Mouse (Mus musculus) myocyte (in vitro differentiated cells): Measurements from ENCODE around the gene Gm45785. TPM values are rescaled to one million over a fixed set of nuclear protein-coding genes. Genes with fewer than 3 reads are reported as not detected.

Experiments
- H3K27me3 ChIP-seq: one replicate; pipeline ENCODE4 v1.6.1; 2011; ENCODE audit not compliant: control insufficient read depth, insufficient read depth, insufficient read length
- H3K36me3 ChIP-seq: one replicate; pipeline ENCODE4 v1.6.1; 2011; ENCODE audit not compliant: control insufficient read depth, insufficient read depth
- H3K4me2 ChIP-seq: one replicate; pipeline ENCODE4 v1.6.1; 2011; ENCODE audit warnings: low read depth, control low read depth
- H3K4me3 ChIP-seq: one replicate; pipeline ENCODE4 v1.5.1; 2011; ENCODE audit warnings: mild to moderate bottlenecking, control low read depth, moderate library complexity
- H3K79me2 ChIP-seq: one replicate; pipeline ENCODE4 v1.6.1; 2011; ENCODE audit not compliant: control insufficient read depth, insufficient read depth
- H3ac ChIP-seq: one replicate; pipeline ENCODE4 v1.6.1; 2011; ENCODE audit not compliant: control insufficient read depth, insufficient read length
- CEBPB ChIP-seq: IDR thresholded peaks from 2 replicates; pipeline ENCODE4 v1.6.1; 2011; ENCODE audit warnings: mild to moderate bottlenecking, moderate library complexity; ENCODE audit not compliant: poor library complexity, insufficient read depth, severe bottlenecking
- E2F4 ChIP-seq: IDR thresholded peaks from one replicate; pipeline ENCODE4 v1.6.1; 2011; ENCODE audit warnings: mild to moderate bottlenecking, control low read depth, moderate library complexity; ENCODE audit not compliant: insufficient read depth
- MAX ChIP-seq: IDR thresholded peaks from one replicate; pipeline ENCODE4 v1.6.1; 2011; ENCODE audit warnings: low read depth, mild to moderate bottlenecking, control low read depth
- MYOD1 ChIP-seq, 3 experiments: IDR thresholded peaks; one replicate each; pipeline ENCODE4 v1.6.1; 2011; ENCODE audit warnings: control low read depth in 2 of 3, low read depth in 2 of 3, mild to moderate bottlenecking in 2 of 3, moderate library complexity in 1 of 3; ENCODE audit not compliant: insufficient read length in 2 of 3, control insufficient read depth in 1 of 3
- MYOG ChIP-seq, 3 experiments: IDR thresholded peaks; one replicate each; pipeline ENCODE4 v1.6.1; 2011; ENCODE audit warnings: control low read depth in 2 of 3, low read depth in 2 of 3, mild to moderate bottlenecking in 2 of 3; ENCODE audit not compliant: insufficient read length in 2 of 3, control insufficient read depth in 1 of 3, insufficient read depth in 1 of 3
- POLR2A ChIP-seq: IDR thresholded peaks from one replicate; pipeline ENCODE4 v1.6.1; 2011; ENCODE audit warnings: low read depth, mild to moderate bottlenecking, control low read depth, moderate library complexity; ENCODE audit not compliant: insufficient read length
- POLR2AphosphoS2 ChIP-seq: IDR thresholded peaks from one replicate; pipeline ENCODE4 v1.6.1; 2011; ENCODE audit warnings: low read depth, control low read depth; ENCODE audit not compliant: insufficient read length
- REST ChIP-seq: IDR thresholded peaks from one replicate; pipeline ENCODE4 v1.6.1; 2011; ENCODE audit warnings: mild to moderate bottlenecking, control low read depth, moderate library complexity; ENCODE audit not compliant: insufficient read depth, insufficient read length
- SRF ChIP-seq: IDR thresholded peaks from one replicate; pipeline ENCODE4 v1.6.1; 2011; ENCODE audit warnings: low read depth; ENCODE audit not compliant: control insufficient read depth, insufficient read length
- TCF12 ChIP-seq: IDR thresholded peaks from one replicate; pipeline ENCODE4 v1.6.1; 2011; ENCODE audit warnings: mild to moderate bottlenecking, control low read depth; ENCODE audit not compliant: poor library complexity, insufficient read depth, severe bottlenecking
- TCF3 ChIP-seq: IDR thresholded peaks from one replicate; pipeline ENCODE4 v1.6.1; 2011; ENCODE audit warnings: low read depth, control low read depth; ENCODE audit not compliant: insufficient read length
- USF1 ChIP-seq: IDR thresholded peaks from one replicate; pipeline ENCODE4 v1.6.1; 2011; ENCODE audit warnings: low read depth, mild to moderate bottlenecking, control low read depth, moderate library complexity
- polyA plus RNA-seq: library from polyadenylated mRNA; unstranded; fragments of >200 nt; fragmentation: generic; extraction: Trizol; gene quantifications from one replicate; pipeline ENCODE4 v1.2.1, GENCODE M21; 2012; ENCODE audit warnings: missing spikeins

The Gm45785 gene
- polyA plus RNA-seq, 1 experiment = not detected

- H3K36me3 ChIP-seq = no peaks in the 10 kb centered on the region
- H3K4me2 ChIP-seq = no peak overlapping the region
- no peak overlapping the region for H3K4me3 ChIP-seq
- TF ChIP-seq MYOD1 (IDR thresholded peaks at IDR 0.05; ENCODE audit: control insufficient read depth in 1 of 3, insufficient read length in 2 of 3, low read depth in 2 of 3) = no peak
- no peak for TF ChIP-seq CEBPB
- TF ChIP-seq TCF3 = no peak
- TF ChIP-seq SRF = no peak
- no peak for TF ChIP-seq MYOG (IDR thresholded peaks at IDR 0.05; ENCODE audit: control insufficient read depth in 1 of 3, insufficient read depth in 1 of 3, insufficient read length in 2 of 3, low read depth in 2 of 3)
- no peak for TF ChIP-seq USF1
- no peak for TF ChIP-seq REST
- TF ChIP-seq E2F4 = no peak
- TF ChIP-seq MAX = no peak
- TF ChIP-seq TCF12 = no peak
- TF ChIP-seq POLR2A = no peak
- TF ChIP-seq POLR2AphosphoS2 = no peak
- H3K79me2 ChIP-seq = no peaks in the 10 kb centered on the region
- peaks cover 12% of the 10 kb centered on the region for H3K27me3 ChIP-seq
- no peak overlapping the region for H3ac ChIP-seq
Measured at GRCm38 (mm10) chr7:140846676-140847075, 9.5 kb downstream of the Gm45785 start.

- H3K4me3 ChIP-seq = no peak overlapping the region
- no peaks in the 10 kb centered on the region for H3K79me2 ChIP-seq
- no peaks in the 10 kb centered on the region for H3K36me3 ChIP-seq
- H3ac ChIP-seq = no peak overlapping the region
- peaks cover 12% of the 10 kb centered on the region for H3K27me3 ChIP-seq
- no peak overlapping the region for H3K4me2 ChIP-seq
- TF ChIP-seq TCF3 (no peak), MAX (no peak), SRF (no peak), E2F4 (no peak), CEBPB (no peak), MYOG (IDR thresholded peaks at IDR 0.05; ENCODE audit: control insufficient read depth in 1 of 3, insufficient read depth in 1 of 3, insufficient read length in 2 of 3, low read depth in 2 of 3) (no peak), TCF12 (no peak), REST (no peak), USF1 (no peak), MYOD1 (IDR thresholded peaks at IDR 0.05; ENCODE audit: control insufficient read depth in 1 of 3, insufficient read length in 2 of 3, low read depth in 2 of 3) (no peak)
Measured at GRCm38 (mm10) chr7:140845683-140846082, 10.4 kb downstream of the Gm45785 start.

GRCm38 (mm10) chr7:140844905-140845665 lies 11.0 kb downstream of the Gm45785 start, which contains the start of gene Scgb1c1:
Scgb1c1 (plus strand) TSS chr7:140845547.
- H3ac ChIP-seq = no peak within 1 kb of the TSS
- no peaks in the 10 kb centered on the region for H3K79me2 ChIP-seq
- no peaks in the 10 kb centered on the region for H3K36me3 ChIP-seq
- TF ChIP-seq POLR2A (no peak), MYOG (IDR thresholded peaks at IDR 0.05; ENCODE audit: control insufficient read depth in 1 of 3, insufficient read depth in 1 of 3, insufficient read length in 2 of 3, low read depth in 2 of 3) (peak; percentile 3 to 71 (median 25)), SRF (no peak), TCF12 (no peak), MAX (no peak), REST (no peak), MYOD1 (IDR thresholded peaks at IDR 0.05; ENCODE audit: control insufficient read depth in 1 of 3, insufficient read length in 2 of 3, low read depth in 2 of 3) (peak; percentile 11 to 82 (median 57)), E2F4 (no peak), CEBPB (no peak)
- H3K27me3 ChIP-seq = peaks cover 12% of the 10 kb centered on the region
- no peak within 1 kb of the TSS for H3K4me2 ChIP-seq
- H3K4me3 ChIP-seq = no peak within 1 kb of the TSS

GRCm38 (mm10) chr7:140843806-140844205 lies 12.3 kb downstream of the Gm45785 start:
- Histone ChIP-seq H3K4me2 (no peak overlapping the region), H3K27me3 (peaks cover 12% of the 10 kb centered on the region), H3K4me3 (no peak overlapping the region), H3ac (no peak overlapping the region), H3K79me2 (no peaks in the 10 kb centered on the region), H3K36me3 (no peaks in the 10 kb centered on the region)
- TF ChIP-seq MAX (no peak), SRF (no peak), CEBPB (no peak), MYOD1 (IDR thresholded peaks at IDR 0.05; ENCODE audit: control insufficient read depth in 1 of 3, insufficient read length in 2 of 3, low read depth in 2 of 3) (no peak), E2F4 (no peak), POLR2A (no peak), REST (no peak), TCF3 (no peak), POLR2AphosphoS2 (no peak), USF1 (no peak), MYOG (IDR thresholded peaks at IDR 0.05; ENCODE audit: control insufficient read depth in 1 of 3, insufficient read depth in 1 of 3, insufficient read length in 2 of 3, low read depth in 2 of 3) (no peak), TCF12 (no peak)
